Mouse (Mus musculus): ENCODE results near the gene Vps26a.

Gene Vps26a

GRCm38 (mm10) chr10:62486618-62487415 is at the start of gene Vps26a:
Vps26a (minus strand) TSS chr10:62486805.
- DNase-seq = peak; percentile 99

GRCm38 (mm10) chr10:62534509-62534908 is 47.9 kb upstream of the Vps26a start:
- no peak for DNase-seq

GRCm38 (mm10) chr10:62532832-62533231 is 46.2 kb upstream of the Vps26a start:
- DNase-seq = no peak

- peak in 1 of 2 experiments; percentile 10 for DNase-seq
These were observed 43.6 kb upstream of the Vps26a start for GRCm38 (mm10) chr10:62530183-62530582.

GRCm38 (mm10) chr10:62527351-62527750 is 40.7 kb upstream of the Vps26a start, which contains the start of gene Srgn:
Srgn (minus strand) TSS chr10:62527451.
- DNase-seq = no peak

- no peak for DNase-seq
These were observed 35.8 kb upstream of the Vps26a start for GRCm38 (mm10) chr10:62522346-62522950.

GRCm38 (mm10) chr10:62521763-62522162 is 35.2 kb upstream of the Vps26a start:
- no peak for DNase-seq

GRCm38 (mm10) chr10:62520911-62521310 is 34.3 kb upstream of the Vps26a start:
- DNase-seq = no peak

- no peak for DNase-seq
These were observed 30.9 kb upstream of the Vps26a start for GRCm38 (mm10) chr10:62517511-62517910.

GRCm38 (mm10) chr10:62512855-62513254 is 26.2 kb upstream of the Vps26a start:
- DNase-seq = no peak

GRCm38 (mm10) chr10:62511528-62511927 is 24.9 kb upstream of the Vps26a start:
- DNase-seq = no peak

GRCm38 (mm10) chr10:62509032-62509656 is 22.5 kb upstream of the Vps26a start:
- DNase-seq = no peak

- no peak for DNase-seq
These were observed 21.9 kb upstream of the Vps26a start for GRCm38 (mm10) chr10:62508459-62508858.

- DNase-seq = peak; percentile 6 to 9
These were observed 21.1 kb upstream of the Vps26a start for GRCm38 (mm10) chr10:62507591-62508308.

- no peak for DNase-seq
These were observed 20.5 kb upstream of the Vps26a start for GRCm38 (mm10) chr10:62507071-62507470.

GRCm38 (mm10) chr10:62506019-62506556 is 19.5 kb upstream of the Vps26a start:
- no peak for DNase-seq

- no peak for DNase-seq
These were observed 18.8 kb upstream of the Vps26a start for GRCm38 (mm10) chr10:62505224-62505983.

- no peak for DNase-seq
These were observed 17.4 kb upstream of the Vps26a start for GRCm38 (mm10) chr10:62503836-62504628.

GRCm38 (mm10) chr10:62503353-62503752 is 16.7 kb upstream of the Vps26a start:
- DNase-seq = no peak

- DNase-seq = no peak
These were observed 15.3 kb upstream of the Vps26a start for GRCm38 (mm10) chr10:62501951-62502350.

All from cerebellum, postnatal 14 days (tissue).